Mouse (Mus musculus): ENCODE results near the gene Rere. TPM values are rescaled to one million over a fixed set of nuclear protein-coding genes. Genes with fewer than 3 reads are reported as not detected.

The Rere gene
- polyA plus RNA-seq, 1 experiment from 2014 or later, result 18.0 TPM

- Histone ChIP-seq H3K4me1 (ENCODE audit: control insufficient read depth, insufficient read depth, low read length) (peaks cover 4% of the 10 kb centered on the region; the same call in 1 of the 2 replicates), H3K4me2 (ENCODE audit: low read depth, low read length) (no peak overlapping the region), H3K27me3 (ENCODE audit: control insufficient read depth, insufficient read depth, low read length) (peaks cover 2% of the 10 kb centered on the region; the same call in 1 of the 2 replicates), H3K4me3 (ENCODE audit: low read length) (no peak overlapping the region), H3K9ac (ENCODE audit: low read length) (no peak overlapping the region), H3K9me3 (replicated peaks; ENCODE audit: control insufficient read depth, low read length) (0 out of 2 replicates have a peak, but pooled peaks cover 2% of the 10 kb centered on the region), H3K27ac (ENCODE audit: low read length) (no peak overlapping the region), H3K36me3 (ENCODE audit: control insufficient read depth, insufficient read depth) (no peaks in the 10 kb centered on the region)
- ATAC-seq (replicated peaks; ENCODE audit: extremely low read depth, insufficient read depth, low FRiP score), result no peak
- 74% methylated on average over 10 of the region's 10 CpGs for WGBS
Measured at GRCm38 (mm10) chr4:150665806-150666205, 384.4 kb downstream of the Rere start.

Other genes with a start within 250 kb of the Rere start
- gene Gpr157, start 194.3 kb upstream of the Rere start, polyA plus RNA-seq (2015; fragmentation: Nextera tagmentation; extraction: Ambion mirVana), result 4.3 and 4.5 TPM in 2 replicates
- gene Slc2a5, start 162.4 kb upstream of the Rere start, polyA plus RNA-seq (2015; fragmentation: Nextera tagmentation; extraction: Ambion mirVana), result 0.49 and 0.77 TPM in 2 replicates
- not detected in 2 replicates for gene Slc2a7, start 132.7 kb upstream of the Rere start, polyA plus RNA-seq (2015; fragmentation: Nextera tagmentation; extraction: Ambion mirVana)
- not detected in 2 replicates for gene Car6, start 80.3 kb upstream of the Rere start, polyA plus RNA-seq (2015; fragmentation: Nextera tagmentation; extraction: Ambion mirVana)
- 1,672 and 1,922 TPM in 2 replicates for gene Eno1, start 44.9 kb upstream of the Rere start, polyA plus RNA-seq (2015; fragmentation: Nextera tagmentation; extraction: Ambion mirVana)